Mouse (Mus musculus) spleen, postnatal 14 days (tissue): ENCODE measurements around the gene Wdr93.
A peak's percentile ranks its signal among the peaks of the same experiment; 100 is the strongest.
"Not testable (repeated sequence)": the region's sequence is repeated elsewhere in the genome, so short reads cannot be mapped to it uniquely, and the experiment has no call there.

ENCODE experiments used
- DNase-seq, 2 experiments: peaks; one replicate each; pipeline ENCODE4 v3.0.0; 2021 to 2022; ENCODE audit warnings: low spot score in 2 of 2

Gene Wdr93

DNA sequence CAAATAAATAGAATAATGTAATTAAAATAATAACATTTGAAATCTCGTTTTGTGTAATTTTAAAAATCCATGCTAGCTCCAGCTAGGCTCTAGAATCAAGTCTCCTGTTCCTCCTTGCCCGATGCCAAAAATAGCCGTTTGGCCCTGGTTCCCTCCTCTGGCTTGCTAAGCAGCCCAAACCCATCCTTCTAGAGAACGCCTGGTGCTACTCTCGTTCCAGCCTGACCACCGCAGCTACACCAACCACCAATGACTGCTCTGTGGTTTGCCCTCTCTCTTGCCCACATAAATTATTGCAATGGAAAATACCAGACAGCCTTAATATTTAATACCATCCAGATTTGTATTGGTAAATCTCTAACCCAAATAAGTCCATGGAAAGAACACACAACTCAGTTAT is 4.7 kb downstream of the Wdr93 start:
- no peak for DNase-seq

DNA sequence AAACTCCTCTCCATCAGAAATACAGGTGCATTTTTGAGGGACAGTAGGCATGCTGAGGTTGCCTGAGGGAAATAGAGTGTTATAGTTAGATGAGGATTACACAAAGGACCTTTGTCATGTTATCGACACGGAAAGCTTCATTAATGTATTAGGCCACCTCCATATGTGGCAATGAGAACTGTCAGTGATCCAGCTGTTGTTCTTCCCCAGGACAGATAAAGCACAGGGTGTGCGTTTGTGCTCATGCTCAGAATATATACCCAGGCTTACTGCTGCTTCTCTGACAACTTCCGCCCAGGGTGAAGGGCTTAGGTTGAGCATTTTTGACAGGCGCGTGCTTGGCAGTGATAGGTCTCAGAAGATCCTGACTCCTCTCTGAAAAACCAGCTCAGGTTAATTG is 6.5 kb downstream of the Wdr93 start:
- no peak for DNase-seq

- DNase-seq = no peak
Measured at GRCm38 (mm10) chr7:79756334-79756733, 13.4 kb downstream of the Wdr93 start.

GRCm38 (mm10) chr7:79758176-79758575 is 15.2 kb downstream of the Wdr93 start:
- DNase-seq = no peak

GRCm38 (mm10) chr7:79759766-79760165 is 16.8 kb downstream of the Wdr93 start:
- DNase-seq = no peak

- no peak for DNase-seq
Measured at GRCm38 (mm10) chr7:79761124-79761876, 18.3 kb downstream of the Wdr93 start.

DNA sequence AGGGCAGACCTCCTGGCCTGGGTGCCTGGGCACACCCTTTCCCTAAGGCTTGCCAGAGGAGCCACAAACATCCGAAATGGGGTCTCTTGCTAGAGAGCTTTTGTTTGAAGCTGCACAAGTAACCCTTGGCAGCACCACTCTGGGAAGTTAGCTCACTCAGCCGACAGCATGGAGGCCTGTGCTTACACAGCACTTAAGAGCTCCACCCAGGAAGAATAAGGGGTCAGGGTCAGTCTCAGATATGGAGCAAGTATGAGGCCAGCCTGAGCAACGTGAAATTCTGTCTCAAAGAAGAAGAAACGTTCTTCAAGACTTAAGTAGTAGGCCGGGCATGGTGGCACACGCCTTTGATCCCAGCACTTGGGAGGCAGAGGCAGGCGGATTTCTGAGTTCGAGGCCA is 19.1 kb downstream of the Wdr93 start:
- no peak for DNase-seq

DNA sequence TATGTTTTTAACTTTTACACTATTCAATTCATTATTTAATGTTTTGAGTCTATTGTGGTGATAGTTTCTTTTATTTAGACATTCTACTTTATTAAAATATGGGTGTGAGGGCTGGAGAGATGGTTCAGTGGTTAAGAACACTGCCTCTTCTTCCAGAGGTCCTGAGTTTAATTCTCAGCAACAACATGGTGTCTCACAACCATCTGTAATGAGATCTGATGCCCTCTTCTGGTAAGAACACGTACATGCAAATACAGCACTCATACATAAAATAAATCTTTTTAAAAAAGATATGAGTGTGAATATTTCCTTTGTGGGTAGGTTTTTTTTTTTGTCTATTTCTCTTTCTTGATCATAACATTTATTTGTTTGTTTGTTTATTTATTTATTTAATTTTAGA is 23.0 kb downstream of the Wdr93 start:
- no peak for DNase-seq

- no peak for DNase-seq
Measured at GRCm38 (mm10) chr7:79769664-79770063, 26.7 kb downstream of the Wdr93 start.

DNA sequence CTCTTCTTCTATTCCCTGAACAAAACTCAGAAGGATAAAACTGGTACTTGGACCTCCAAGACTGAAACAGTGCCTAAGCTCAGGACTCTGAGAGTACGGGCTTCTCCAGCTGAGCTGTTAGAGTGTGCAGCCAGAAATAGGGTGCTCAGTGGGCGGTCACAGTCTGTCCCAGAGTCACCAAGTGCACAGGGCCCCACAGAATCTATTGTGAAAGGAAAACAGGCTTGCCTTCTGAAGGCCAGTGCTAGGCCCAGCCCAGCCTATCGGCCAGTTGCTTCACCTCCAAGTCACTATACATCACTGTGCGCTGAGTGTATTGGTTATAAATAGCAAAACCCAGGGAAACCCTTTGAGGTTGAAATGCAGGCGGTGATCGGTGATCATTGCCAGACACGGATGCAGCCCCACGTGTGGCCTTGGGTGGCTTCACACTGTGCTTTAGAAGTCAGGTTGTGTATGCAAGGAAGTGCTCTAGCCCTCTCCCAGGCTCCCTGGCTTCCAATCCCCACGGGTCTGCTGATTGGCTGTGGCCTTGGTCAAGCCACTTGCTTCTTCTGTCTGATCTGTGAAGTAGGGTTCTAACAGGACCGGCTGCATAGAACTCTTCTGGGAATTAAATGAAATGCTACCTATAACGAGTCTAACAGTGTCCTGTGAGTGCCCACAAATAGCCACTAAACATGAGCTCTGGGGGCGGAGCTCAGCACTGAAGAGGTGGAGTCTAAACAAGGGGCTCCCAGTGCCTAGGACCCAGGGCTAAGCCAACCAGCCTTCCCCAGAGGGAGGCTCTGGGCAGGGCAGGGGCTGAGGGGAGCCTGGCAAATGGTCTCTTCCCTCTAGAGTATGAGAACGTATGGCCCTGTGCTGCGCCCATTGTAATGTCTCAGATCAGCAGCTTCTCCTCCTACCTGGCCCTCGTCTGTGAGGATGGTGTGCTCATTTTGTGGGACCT is 28.9 kb downstream of the Wdr93 start:
- DNase-seq = no peak

DNA sequence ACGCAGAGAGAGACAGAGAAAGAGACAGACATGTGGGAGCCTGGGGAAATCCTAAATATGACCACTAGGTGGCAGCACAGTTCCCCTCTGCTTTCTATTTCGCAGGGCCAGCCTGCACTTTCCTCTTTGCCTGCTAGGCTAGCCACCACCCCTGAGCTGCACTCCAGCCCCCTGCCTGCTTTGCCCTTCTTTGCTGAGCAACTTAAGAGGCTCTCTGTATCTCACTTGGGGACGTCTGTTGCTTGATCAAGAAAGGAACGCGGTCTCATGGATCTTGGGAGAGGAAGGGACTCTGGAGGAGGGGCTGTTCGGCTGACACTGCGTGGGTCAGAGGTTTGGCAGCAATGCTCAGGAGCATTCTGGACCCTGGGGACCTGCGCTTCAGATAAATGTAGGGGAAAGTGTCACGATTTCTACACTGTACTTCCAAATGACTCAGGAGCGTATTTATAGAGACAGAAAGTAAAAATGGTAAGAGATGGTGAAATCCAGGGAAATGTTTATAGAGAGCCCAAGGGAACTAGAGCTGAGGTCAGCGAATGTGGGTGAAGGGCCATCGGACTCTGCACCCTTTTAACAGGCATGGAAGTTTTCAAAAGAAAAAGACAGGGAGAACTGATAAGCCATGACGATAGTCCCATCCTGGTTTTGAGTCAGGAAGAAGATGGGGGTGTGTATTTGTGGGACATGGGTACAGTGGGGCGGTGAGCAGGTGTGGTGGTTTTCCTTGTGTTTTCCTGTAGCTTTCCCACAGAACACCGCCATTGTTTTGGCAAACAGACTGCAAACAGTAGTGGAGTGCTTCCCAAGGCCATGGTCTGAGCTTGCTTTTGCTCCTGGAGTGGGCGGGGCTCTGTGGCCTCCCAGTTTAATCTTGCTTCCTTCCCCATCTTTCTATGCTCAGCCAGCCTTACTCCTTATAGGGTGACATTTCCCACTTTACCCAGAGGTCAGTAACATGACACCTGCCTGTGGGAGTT is 38.0 kb downstream of the Wdr93 start:
- DNase-seq = peak; percentile 21 to 46

- DNase-seq = no peak
Measured at GRCm38 (mm10) chr7:79781826-79782515, 39.0 kb downstream of the Wdr93 start.

GRCm38 (mm10) chr7:79782516-79782855 is 39.5 kb downstream of the Wdr93 start:
- no peak for DNase-seq

DNA sequence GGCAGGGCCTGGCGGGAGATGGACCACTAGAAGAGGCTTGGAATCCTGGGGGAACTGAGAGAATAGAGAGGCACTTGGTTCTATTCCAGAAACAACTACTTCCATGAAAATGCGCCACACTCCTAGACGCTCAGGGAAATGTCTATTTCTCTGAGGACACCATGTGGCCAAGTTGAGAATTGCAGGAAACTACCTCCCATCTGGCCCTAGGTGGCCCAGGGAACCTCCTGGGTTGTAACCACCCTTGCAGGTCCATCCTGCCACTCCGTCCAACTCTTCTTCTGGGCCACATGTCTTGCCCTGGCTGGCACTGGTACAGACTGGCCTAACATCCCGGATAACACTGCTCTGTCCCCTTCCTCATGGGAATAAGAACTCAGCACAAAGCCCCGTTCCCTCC is 43.3 kb downstream of the Wdr93 start:
- DNase-seq = peak in 1 of 2 experiments; percentile 45

GRCm38 (mm10) chr7:79789812-79790211 is 46.8 kb downstream of the Wdr93 start:
- not testable (repeated sequence) for DNase-seq

GRCm38 (mm10) chr7:79792635-79793421 is 49.9 kb downstream of the Wdr93 start:
- DNase-seq = no peak

DNA sequence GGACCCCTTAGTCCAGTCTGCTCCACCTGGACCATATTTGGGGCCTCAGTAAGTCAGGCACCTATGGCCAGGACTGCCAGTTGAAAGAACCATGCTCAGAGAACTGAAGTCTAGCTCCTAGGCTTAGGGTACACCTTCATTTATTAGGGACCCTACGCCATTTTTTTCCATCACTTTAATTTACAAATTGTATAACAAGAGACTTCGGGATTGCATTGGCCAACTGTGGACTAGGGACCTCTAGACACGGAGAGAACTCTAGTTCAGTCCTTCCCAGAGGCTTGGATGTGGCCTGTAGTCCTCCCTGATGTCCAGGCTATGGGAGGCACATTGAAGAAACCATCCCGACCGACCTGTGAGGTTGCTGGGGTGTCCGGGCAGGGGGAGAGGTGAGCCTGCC is 50.7 kb downstream of the Wdr93 start, which contains the start of gene Mesp1:
TSS of gene Mesp1 (minus strand) at position 101 of the 400 bp plus-strand sequence.
- no peak for DNase-seq

DNA sequence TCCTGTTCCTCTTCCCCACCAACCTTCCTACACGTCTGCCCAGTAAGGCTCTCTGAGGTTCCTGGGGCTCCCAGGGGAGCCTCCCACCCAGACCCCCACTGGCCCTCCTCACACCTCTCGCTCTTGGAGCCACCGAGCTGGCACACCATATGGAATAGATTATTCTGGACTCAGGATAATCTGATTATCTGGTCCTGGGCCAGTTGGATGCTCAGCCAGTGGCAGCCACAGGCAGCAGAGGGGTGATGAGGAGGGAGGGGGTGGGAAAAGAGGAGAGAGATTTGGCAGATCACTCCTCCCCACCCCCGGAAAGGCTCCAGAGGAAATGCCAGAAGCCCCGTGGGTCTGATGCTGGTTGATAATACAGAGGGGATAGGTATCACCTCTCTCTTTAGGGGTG is 55.6 kb downstream of the Wdr93 start:
- DNase-seq = no peak

- peak; percentile 33 to 49 for DNase-seq
Measured at GRCm38 (mm10) chr7:79799048-79799447, 56.1 kb downstream of the Wdr93 start.

GRCm38 (mm10) chr7:79799506-79799905 is 56.5 kb downstream of the Wdr93 start:
- no peak for DNase-seq
